Mouse (Mus musculus) cerebellum, postnatal 25 days (tissue): ENCODE results near the gene Usp50.

Experiments used
- DNase-seq, 2 experiments: peaks; one replicate each; pipeline ENCODE4 v3.0.0; 2021; ENCODE audit warnings: mixed read lengths in 2 of 2

Usp50 gene

GRCm38 (mm10) chr2:126783370-126783769 lies at the start of gene Usp50:
TSS of gene Usp50 (minus strand) at chr2:126783470.
- no peak for DNase-seq

- no peak for DNase-seq
Observed at GRCm38 (mm10) chr2:126817414-126817813, 34.1 kb upstream of the Usp50 start.

- DNase-seq: no peak
Observed at GRCm38 (mm10) chr2:126816644-126817347, 33.5 kb upstream of the Usp50 start.

DNA sequence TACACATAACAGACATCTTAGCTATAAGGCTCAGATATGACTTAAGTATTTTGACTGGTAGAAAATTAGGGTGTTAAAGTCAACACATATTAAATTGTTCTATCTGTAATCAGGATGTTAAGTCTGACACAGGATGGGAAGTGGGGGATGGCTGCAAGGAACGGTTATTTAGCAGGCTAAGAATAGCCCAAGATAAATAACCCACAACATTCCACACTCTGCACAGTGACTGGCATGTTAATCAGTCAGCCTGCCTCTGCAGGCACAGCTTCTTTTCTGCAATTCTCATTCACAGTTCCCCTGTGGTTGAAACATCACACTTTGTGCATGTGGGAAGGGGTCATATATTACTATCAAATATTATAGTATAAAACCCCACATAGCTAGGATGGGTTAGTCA lies 32.6 kb upstream of the Usp50 start:
- DNase-seq: no peak

GRCm38 (mm10) chr2:126801980-126802379 lies 18.7 kb upstream of the Usp50 start:
- no peak for DNase-seq

- no peak for DNase-seq
Observed at GRCm38 (mm10) chr2:126798455-126798854, 15.2 kb upstream of the Usp50 start.

GRCm38 (mm10) chr2:126795708-126796107 lies 12.4 kb upstream of the Usp50 start:
- DNase-seq: no peak

GRCm38 (mm10) chr2:126792611-126793010 lies 9.3 kb upstream of the Usp50 start:
- no peak for DNase-seq

- no peak for DNase-seq
Observed at GRCm38 (mm10) chr2:126787721-126788342, 4.6 kb upstream of the Usp50 start.

DNA sequence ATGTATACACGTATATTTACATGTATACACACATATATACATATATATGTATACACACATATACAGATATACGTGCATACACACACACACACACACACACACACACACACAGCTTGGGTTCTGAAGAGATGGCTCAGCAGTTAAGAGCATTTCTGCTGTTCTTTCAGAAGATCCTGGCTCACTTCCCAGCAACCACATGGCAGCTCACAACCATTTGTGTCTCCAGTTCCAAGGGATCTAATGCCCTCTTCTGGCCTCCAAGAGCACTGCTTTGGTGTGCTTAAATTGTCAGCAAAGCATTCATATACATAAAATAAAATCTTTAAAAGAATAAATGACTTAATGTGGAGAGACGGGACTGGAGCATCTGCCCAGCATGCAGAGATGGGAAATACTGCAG lies 837 bp downstream of the Usp50 start:
- DNase-seq: peak; percentile 54 to 77

DNA sequence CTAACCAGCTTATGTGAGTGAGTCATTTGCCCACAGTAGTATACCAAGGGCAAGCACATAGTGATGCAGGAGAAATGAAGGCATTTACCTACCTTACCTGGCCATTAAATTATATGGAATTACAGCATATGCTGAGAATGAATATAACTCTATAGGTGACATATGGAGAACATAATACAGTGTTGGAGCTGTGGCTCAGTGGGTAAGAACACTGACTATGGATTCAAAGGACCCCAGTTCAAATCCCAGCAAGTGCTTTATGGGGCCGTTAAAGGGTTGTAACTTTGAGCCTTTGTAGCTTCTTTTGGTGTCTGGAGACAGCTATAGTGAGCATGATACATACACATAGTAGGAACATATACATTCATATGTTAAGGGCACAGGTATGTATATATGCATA lies 1.8 kb downstream of the Usp50 start:
- DNase-seq: no peak

DNA sequence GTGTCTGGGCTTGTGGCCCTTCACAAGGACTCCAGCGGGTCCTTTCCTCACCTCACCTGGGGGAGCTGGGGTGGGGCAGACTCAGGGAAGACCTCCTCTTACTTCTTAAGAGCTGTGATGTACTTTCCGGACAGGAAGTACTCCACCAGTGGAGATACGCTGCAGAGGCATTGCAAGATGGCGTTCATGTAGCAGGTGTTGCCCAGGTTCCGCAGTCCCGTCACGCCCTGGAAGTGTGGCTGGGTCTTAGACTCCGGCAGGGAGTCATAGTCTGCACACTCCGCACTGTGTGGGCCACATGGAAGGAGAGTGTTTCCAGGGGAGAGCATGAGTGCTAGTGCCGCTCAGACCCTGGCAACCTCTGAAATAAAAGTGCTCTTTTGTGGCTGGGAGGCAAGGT lies 3.0 kb downstream of the Usp50 start:
- no peak for DNase-seq

DNA sequence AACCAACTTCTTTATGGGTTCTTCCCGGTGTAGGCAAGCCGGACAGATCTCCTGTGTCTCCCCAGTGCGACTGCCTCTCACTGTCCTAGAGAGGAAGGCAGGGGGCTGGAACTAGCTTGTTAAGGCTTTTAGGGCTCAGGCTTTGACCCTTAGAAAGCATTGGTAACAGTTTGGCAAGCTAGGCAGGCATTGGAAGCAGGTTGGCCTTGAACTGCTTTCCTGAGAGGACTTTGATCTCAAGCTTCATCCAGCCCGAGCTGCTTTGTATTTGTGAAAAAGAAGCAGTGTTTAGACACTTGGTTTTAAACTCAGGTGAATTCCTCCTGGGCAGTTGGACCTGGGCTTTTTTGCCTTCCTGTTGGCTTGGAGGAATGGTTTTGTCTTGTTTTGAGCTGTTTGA lies 4.5 kb downstream of the Usp50 start:
- no peak for DNase-seq

DNA sequence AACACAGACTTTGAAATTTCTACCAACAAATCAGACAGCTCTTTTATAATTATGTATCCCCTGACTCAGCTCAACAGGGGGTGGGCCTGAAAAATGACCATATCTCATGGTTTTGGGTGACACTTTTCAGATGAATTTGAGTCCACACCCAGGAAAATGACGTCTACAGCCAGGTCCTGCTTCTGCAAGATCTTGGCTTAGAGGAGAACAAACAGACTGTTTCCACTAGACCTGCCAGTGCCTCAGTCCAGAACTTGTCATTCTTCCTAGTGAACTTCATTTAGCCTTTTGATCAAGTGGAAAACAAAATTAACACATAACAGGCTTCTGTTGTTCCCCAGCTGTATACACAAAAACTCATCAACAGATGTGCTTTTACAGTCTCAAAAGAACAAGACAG lies 6.9 kb downstream of the Usp50 start:
- DNase-seq: no peak

DNA sequence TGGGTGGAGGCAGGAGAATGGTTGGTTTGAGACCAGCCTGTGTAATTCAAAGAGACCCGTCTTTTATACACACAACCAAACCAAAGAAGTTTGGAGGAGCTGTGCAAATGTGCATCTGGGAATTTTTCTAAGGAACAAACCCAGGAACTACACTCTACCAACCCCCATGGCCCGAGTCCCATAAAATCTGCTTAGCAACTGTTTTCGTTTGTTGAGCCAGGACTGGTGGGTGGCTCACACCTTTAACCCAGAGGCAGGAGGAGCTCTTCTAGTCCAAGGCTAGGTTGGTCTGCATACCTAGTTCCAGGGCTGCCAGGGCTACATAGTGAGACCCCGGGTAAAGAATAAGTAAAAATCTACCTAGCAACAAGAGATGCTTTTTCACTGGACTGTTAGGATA lies 7.3 kb downstream of the Usp50 start:
- no peak for DNase-seq

DNA sequence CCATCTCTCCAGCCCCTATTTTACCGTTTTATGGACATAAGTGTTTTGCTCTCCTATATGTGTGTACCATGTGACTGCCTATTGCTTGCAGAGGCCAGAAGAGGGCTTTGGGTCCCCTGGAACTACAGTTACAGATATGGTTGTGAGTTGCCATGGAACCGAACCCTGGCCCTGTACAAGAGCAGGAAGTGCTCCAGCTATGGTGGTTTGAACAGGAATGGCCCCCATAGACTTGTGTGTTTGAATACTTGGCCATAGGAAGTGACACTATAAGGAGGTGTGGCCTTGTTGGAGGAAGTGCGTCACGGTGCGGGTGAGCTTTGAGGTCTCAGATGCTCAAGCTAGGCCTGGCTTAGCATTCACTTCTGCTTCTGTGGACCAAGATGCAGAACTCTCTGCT lies 11.1 kb downstream of the Usp50 start:
- DNase-seq: no peak

DNA sequence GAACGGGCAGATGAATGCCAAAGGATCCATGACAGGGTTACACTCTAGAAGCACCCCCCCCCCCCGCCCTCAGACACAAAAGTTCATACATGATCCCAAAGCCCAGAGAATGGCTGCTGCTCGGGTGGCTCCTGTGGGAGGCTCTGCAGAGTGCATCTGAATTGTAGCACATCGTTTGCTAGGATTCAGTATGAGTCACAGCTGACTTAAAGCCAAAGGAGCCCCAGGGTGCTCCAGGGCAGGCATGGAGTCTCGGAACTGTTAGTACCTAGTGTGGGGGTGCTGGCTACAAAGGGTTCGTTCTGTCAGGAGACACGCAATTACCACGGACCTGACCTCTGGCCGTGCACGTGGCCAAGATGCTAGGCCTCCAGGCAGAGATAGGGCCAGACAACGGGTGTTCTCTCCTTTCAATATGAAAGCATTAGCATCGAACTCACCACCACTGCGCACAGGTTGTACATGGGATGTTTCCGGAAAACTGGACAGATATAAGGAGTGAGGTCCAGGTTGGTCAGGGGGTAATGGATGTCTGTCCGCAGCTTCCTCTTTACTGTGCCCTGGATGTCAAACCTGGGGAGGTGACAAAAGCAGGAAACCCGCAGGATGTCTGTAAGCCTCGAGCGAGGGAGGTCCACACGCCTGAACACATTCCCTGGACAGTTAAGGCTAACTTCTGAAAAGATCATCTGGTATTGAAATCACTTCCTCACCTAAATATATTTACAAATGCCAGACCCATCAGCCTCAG lies 13.7 kb downstream of the Usp50 start:
- DNase-seq: peak; percentile 14 to 29

GRCm38 (mm10) chr2:126768194-126768593 lies 15.1 kb downstream of the Usp50 start:
- DNase-seq: no peak

DNA sequence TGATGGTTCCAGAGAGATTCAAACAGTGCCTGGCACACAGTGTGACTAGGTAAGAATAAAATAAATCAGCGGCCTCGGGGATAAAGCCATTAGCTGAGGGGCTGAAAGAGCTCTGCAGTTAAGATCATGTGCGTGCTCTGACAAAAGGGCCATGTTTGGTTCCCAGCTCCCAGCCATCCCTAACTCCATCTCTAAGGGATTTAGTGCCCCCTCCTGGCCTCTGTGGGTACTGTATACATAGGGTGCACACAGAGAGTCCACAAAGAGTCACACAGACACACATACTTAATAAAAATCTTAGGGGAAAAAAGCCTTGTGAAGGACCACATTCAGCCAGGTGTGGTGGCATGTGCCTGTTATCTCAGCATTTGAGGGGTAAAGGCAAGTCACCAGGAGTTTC lies 15.7 kb downstream of the Usp50 start:
- DNase-seq: no peak

DNA sequence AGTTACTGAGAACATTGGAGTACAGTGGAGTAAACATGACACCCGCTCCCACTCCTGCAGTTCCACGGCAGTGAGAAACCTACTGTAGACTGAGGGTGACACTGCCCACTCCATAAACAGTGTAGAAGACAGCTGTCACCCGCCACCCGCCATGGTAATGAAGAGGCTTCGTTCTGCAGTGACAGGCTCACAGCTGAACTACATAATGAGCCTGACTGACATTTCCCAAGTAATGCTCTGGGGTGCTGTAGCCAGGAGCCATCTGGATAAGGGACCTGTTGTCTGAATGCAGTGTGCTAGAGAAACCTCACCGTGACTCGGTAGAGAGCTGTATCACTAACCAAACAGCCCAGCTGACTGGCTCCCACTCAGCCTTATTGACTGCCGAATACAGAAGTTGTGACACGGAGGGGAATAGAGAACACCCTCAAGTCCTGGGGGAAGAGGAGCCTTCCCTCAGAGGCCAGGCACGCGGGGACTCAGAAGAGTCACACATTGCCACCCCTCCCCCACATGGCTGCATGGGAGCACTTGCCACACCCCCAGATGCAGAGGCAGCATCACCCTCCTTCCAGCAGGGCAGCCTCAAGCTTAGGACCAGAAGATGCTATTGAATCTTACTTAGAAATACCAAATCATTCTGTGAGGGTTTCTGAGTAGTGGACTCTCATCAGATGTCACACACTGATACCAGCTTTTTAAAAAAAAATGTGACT lies 17.2 kb downstream of the Usp50 start:
- peak in 1 of 2 experiments; percentile 20 for DNase-seq

- DNase-seq: no peak
Observed at GRCm38 (mm10) chr2:126759351-126759750, 23.9 kb downstream of the Usp50 start.

- DNase-seq: no peak
Observed at GRCm38 (mm10) chr2:126755664-126756063, 27.6 kb downstream of the Usp50 start.

GRCm38 (mm10) chr2:126743389-126743788 lies 39.9 kb downstream of the Usp50 start:
- DNase-seq: no peak
